In the genomic region with DNA sequence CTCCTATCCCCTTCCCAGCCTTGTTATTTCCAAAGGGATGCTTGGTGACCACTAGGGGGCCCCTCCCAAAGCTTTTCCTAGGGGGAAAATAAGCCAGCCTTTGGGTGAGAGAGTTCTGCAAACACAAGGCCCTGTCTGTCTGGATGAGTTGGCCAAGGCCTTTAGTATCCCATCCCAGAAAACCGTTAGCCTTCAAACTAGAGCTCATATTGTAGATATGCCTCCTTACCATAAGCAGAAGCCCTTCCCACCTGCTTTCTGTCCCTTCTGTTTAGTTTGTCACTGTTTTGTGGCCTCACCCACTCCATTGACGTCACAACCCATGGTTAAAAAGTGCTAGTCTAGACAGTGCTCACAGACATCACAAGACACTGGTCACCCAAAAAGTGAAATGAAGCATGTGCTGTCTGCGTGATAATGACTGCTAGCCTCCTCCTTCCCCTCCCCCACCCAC, we compare ENCODE assay signal across 9 mouse cellular contexts. TPM values are rescaled to one million over a fixed set of nuclear protein-coding genes. Genes with fewer than 3 reads are reported as not detected.
DNase-seq lines count a peak whose midpoint lies in the region; ATAC-seq and TF ChIP-seq lines count a peak whose summit lies in the region.
"Had no signal": no experiment of that assay in that cellular context is flagged by ENCODE, and none has a peak within 500 bp of the region (broad histone marks: within the 10 kb centered on the region; RNA-seq: fewer than 3 reads in every experiment).

No protein-coding gene starts in this region.

- H3K4me3 ChIP-seq in heart, embryonic 12.5 days = no peak overlapping the region
- H3K4me3 ChIP-seq in E14TG2a.4 (replicated peaks; ENCODE audit: low read length) = no peak overlapping the region
- H3K4me3 ChIP-seq: heart, embryonic 13.5 days had no signal

- peaks cover 6% of the 10 kb centered on the region; the same call in 1 of the 2 replicates for H3K36me3 ChIP-seq in heart, embryonic 12.5 days
- peaks cover 57% of the 10 kb centered on the region for H3K36me3 ChIP-seq in E14TG2a.4 (ENCODE audit: insufficient read depth, low read length)

- ATAC-seq in heart, embryonic 12.5 days (ENCODE audit: insufficient number of reproducible peaks, low FRiP score) = no peak

- TF ChIP-seq CTCF in E14TG2a.4 (conservative IDR thresholded peaks at IDR 0.05; ENCODE audit: low read length) = peak; percentile 77

- no peak overlapping the region for H3K9ac ChIP-seq in heart, embryonic 12.5 days
- H3K9ac ChIP-seq: heart, embryonic 13.5 days had no signal

- H3K4me1 ChIP-seq in heart, embryonic 12.5 days (replicated peaks) = peaks cover 8% of the 10 kb centered on the region; the same call in 1 of the 2 replicates
- H3K4me1 ChIP-seq in E14TG2a.4 (replicated peaks; ENCODE audit: low read depth, low read length) = peaks cover 29% of the 10 kb centered on the region

- H3K4me2 ChIP-seq in heart, embryonic 12.5 days = no peak overlapping the region
- H3K4me2 ChIP-seq: heart, embryonic 13.5 days had no signal

- H3K27me3 ChIP-seq in heart, embryonic 12.5 days (replicated peaks) = no peaks in the 10 kb centered on the region
- H3K27me3 ChIP-seq in E14TG2a.4 (ENCODE audit: insufficient read depth, low read length) = no peaks in the 10 kb centered on the region
- H3K27me3 ChIP-seq: heart, embryonic 13.5 days had no signal

- H3K9me3 ChIP-seq in heart, embryonic 12.5 days (replicated peaks) = no peaks in the 10 kb centered on the region
- H3K9me3 ChIP-seq in E14TG2a.4 (ENCODE audit: low read length) = no peaks in the 10 kb centered on the region
- H3K9me3 ChIP-seq: heart, embryonic 13.5 days had no signal

- WGBS in heart, embryonic 12.5 days = 68% methylated on average over 3 of the region's 3 CpGs

- no peak overlapping the region for H3K27ac ChIP-seq in heart, embryonic 12.5 days (ENCODE audit: poor library complexity, severe bottlenecking)
- H3K27ac ChIP-seq: heart, embryonic 13.5 days had no signal

- DNase-seq in heart, adult 18-20 months = peak; percentile 65 to 71
- DNase-seq in adrenal gland, postnatal 36 days = peak; percentile 59 to 81
- peak; percentile 66 for DNase-seq in kidney, postnatal 14 days
- DNase-seq in lung, adult 18-20 months = peak; percentile 64 to 67
- no peak for DNase-seq in B cell, adult 2 months
- DNase-seq in thymus, postnatal 4 days = no peak

RNA-seq across cellular contexts. Expression of a gene that starts 29.5 kb away (rescaled TPM):
- 10 to 100 TPM; 25.4 to 25.5 TPM for total RNA-seq in heart, adult 18-20 months (2021)
- 23.6 and 26.3 TPM in 2 replicates for polyA plus RNA-seq in heart, embryonic 12.5 days (2016; fragmentation: Nextera tagmentation; extraction: Ambion mirVana)
- total RNA-seq in adrenal gland, postnatal 36 days (2021) = 10 to 100 TPM; 55.1 to 56.2 TPM

Comparison
In these comparisons a context has a peak if more than half of its experiments do, and no peak if none do; other contexts are left out.
1. DNase-seq: peak in heart, adult 18-20 months (2 of 2), adrenal gland, postnatal 36 days (2 of 2), kidney, postnatal 14 days (single experiment) and lung, adult 18-20 months (2 of 2); none in B cell, adult 2 months (0 of 2) and thymus, postnatal 4 days (single experiment).